Mouse (Mus musculus) ovary, postnatal 36 days (tissue): ENCODE measurements at regions not wholly inside any gene's neighbourhood (a gene's known extent, or its start where the extent isn't known, plus 50 kb on each side); places are given as distances from the start of the nearest gene placed in this dataset.

Source experiments
- DNase-seq: peaks from one replicate; pipeline ENCODE4 v3.0.0; 2022; ENCODE audit warnings: low spot score, mixed read lengths

GRCm38 (mm10) chr15:6934564-6934980, 59.8 kb upstream of the Osmr start:
- no peak for DNase-seq

- no peak for DNase-seq
Measured at GRCm38 (mm10) chr15:6941491-6941890, 66.7 kb upstream of the Osmr start.

DNA sequence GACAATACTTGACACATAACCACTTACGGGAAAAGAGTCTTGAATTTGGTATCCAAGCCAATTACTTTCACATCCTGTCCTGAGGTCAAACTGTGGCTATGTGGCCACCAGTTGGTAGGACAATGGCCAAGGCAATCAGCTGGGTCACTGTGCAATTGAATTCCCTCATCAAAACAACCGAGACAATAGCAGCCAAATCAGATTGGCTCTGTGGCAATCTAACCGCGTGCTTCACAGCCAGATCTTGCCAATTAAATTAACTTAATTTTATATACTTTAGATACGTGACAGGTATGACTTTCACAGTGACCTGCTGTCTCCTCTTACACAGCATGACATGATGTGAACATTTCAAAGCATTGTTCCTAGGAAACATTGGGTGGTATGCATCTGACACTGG, 74.5 kb upstream of the Osmr start:
- no peak for DNase-seq

DNA sequence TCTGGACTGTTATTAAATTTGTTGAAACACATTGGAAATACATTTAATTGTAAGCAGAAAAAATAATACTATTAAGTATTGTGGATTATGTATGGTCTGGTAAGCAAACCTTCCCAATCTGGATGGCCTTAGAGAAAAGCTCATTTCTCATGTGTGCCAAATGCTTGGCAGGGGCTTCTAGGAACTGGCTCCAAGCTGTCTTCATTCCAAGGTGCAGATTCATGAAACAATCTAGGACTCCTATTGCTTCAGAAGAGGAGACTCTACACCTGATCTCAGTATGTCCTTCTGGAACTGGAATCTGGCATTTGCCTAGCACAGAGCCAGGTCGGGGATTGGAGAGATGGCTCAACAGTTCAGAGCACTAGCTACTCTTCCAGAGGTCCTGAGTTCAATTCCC, 74.9 kb upstream of the Osmr start:
- no peak for DNase-seq

GRCm38 (mm10) chr15:6950503-6950902, 75.7 kb upstream of the Osmr start:
- no peak for DNase-seq

DNA sequence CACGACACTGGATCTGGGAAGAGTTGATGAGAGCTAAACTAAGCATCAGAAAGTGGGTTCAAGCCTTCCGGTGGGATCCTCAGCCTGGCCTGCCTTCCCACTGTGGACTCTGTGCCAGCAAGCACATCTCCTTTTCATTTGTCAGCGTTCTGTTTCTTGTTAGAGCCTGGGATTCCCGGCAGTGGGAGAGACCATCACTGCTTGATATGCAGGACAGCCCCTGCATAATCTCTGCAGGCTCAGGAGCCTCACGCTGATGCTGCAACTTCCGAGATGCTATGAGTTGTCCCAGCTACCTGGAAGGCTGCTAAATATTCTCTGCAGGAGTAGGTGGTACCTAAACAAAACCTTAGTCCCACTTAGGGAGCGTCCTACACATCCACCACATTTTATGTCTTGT, 78.8 kb upstream of the Osmr start:
- no peak for DNase-seq

DNA sequence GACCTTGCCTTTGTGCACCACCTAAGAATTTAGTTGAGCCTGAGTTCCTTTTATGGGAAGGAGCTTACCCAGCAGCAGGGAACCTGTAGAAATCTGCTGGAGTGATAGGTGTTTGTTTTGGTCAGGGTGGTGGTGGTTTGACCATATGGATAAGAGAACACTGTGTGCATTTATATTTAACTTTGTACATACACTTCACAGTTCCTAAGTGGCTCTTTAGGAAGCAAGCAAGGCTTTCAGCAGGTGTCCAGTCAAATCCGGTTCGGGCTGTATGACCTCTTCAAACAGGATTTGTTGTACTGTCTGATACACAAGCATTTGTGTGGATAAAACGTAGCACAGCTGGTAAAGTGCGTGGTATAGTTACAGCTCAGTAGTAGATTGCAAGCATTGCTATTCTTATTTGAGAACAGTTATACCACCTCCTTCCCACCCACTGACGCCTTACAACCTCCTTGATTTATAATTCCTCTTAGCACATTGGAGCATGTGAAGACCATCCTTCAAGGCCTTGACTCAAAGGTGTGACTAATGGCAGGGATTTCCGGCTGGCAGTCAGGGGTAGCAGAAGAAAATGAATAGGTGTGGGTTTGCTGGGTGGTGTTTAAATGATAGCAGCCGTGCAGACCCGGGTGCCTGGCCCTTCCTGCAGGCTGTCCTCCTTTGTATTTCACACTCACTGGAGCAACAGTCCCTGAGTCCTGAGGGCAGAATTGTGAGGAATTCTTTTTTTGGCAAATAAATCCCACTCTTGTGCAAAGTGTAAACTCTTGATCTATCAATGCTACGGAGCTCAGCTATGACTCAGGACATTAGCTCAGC, 79.4 kb upstream of the Osmr start:
- no peak for DNase-seq

DNA sequence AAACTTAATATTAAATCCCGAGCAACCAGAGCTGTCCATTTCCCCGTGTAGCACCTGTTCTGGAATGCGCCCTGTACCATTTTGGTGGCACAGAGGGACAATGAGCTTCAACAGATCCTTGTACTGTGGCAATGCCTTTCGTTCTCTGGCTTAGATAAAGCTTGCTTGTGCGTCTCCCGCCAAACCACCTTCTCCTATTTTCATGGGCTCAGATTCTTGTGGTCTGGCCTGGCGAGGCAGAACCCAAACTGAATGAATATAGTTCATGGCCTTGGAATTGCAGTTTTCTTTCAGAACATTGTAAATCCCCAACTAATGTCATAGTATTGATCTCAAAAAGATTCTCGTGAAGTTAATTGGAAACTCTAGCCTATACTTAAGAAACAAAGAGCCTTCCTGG, 85.1 kb upstream of the Osmr start:
- DNase-seq: no peak

- DNase-seq: peak; percentile 26
Measured at GRCm38 (mm10) chr15:6960753-6961746, 86.3 kb upstream of the Osmr start.

DNA sequence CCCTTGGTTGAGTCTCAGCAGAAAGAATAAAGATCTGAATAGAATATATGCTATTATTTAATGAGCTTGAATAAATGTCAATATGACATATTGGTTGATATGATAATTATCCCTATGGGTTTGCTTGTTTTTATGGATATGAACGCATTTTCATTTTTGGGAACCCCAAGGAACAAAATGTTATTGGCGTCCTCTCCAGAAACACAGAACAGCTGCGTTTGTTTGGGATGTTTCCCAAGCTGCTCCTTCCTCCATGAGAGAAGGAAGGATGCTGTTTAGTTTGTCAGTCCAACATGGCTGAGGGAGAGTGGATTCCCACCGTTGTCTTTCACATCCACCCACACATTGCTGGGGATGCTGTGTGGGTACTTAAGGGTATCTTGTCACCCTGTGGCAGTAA, 89.9 kb upstream of the Osmr start:
- DNase-seq: no peak

DNA sequence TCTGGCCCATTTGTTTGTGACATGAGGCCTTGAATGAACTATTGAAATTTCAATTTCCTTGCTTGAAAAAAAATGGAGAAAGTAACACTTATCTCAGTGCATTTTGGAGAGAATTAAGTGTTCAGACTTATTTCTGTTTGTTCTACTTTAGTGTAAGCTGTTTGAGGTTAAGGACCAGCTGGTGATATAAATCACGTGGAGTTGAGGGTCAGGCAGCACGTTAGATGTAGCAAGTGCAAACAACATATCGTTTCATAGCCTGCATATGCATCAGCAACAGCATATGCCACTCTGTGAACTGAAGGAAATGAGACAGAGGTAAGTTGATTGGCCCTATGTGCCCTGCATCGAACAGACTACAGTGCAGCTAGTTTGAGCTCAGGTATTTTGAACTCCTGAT, 90.7 kb upstream of the Osmr start:
- DNase-seq: no peak

DNA sequence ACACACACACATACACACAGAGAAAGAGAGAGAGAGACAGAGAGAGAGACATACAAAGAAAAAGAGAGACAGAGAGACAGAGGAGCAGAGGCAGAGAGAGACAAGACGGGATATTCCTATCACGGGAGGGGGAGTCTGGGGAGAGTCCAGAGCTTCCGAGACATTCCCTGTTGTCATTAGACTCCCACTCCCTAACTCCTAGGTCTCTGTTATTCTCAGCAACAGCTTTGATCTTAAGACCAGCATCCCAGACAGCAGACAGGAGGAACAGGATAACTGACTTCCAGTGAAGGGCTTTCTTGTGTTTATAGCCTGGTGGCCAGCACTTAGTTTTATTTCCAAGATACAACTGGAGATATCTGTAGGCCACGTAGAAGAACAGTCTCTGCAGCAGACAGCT, 99.6 kb upstream of the Osmr start:
- DNase-seq: no peak

DNA sequence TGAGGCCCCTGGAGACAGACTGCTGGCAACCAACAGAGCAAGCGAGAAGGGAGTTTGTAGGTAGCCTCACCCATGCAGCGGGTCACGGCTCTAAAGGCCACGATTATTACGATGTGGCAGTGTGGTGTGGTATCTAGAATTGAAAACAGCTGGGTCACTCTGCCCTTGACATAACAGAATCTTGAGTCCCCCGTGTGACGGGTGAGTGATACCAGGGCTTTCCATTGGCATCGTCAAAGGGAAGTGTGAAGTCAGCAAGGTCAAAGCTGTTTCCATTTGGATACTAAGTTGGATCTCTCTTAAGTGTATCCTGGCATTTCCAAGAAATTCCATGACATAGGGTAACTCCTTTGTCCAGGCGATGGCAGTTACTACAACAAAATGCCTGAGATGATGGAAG, 106.7 kb upstream of the Osmr start:
- peak; percentile 9 for DNase-seq

- no peak for DNase-seq
Measured at GRCm38 (mm10) chr15:6983320-6983719, 107.1 kb upstream of the Lifr start.

DNA sequence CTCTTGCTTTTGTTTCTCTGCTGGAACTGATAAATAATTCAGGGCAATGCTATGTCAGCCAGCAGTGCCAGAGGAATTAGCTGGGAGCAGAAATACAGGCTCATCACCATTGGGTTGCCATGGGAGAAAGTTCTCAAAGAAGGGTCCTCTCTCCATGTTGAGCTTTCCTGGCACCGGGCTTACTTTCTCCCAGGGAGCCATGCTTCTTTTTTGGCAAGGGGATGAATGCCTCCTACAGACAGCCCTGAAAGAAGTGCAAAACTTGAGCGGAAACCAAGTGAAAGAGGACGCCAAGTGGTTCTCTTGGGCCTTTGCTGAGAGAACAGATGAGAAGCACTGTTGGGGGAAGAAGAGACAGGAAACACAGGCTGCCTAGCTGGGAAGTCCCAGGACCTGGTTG, 102.2 kb upstream of the Lifr start:
- DNase-seq: peak; percentile 14

- DNase-seq: no peak
Measured at GRCm38 (mm10) chr15:6989094-6989493, 101.3 kb upstream of the Lifr start.

- DNase-seq: no peak
Measured at GRCm38 (mm10) chr15:6993226-6993625, 97.2 kb upstream of the Lifr start.

DNA sequence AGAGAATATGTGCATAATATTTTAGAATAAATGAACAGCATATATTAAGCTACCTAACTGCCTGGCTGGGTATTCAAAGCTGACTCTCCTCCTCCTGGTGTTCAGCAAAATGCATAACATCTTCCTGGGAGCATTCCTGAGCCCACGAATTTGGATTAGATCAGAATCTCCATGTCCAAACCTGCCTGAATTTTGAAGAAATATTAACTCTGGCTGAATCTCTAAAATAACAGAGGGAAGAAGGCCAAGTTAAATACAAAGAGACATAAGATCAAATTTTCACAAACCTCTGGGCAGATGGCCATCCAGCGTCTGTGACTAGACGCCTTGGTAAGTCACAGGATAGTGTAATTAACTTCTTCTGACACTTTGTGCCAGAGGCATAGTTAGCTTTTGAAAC, 95.2 kb upstream of the Lifr start:
- no peak for DNase-seq

DNA sequence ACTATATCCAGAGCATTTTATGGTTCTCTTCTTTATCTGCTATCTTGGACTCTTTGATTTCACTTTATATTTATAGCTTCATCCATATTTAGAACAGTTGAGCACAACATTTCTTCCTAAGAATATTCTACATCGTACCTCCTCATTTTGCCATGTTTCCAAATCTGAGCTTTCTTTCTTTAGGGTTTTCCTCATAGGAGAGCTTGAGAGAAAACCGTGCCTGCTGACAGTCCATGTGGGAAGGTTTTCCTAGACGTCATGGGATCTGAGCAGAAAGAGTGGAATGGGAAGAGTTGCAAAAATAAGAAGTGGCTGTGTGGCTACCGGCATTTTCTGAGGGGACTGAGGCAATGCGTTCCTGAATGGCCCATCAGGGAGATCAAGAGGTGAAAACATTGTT, 92.5 kb upstream of the Lifr start:
- DNase-seq: no peak

DNA sequence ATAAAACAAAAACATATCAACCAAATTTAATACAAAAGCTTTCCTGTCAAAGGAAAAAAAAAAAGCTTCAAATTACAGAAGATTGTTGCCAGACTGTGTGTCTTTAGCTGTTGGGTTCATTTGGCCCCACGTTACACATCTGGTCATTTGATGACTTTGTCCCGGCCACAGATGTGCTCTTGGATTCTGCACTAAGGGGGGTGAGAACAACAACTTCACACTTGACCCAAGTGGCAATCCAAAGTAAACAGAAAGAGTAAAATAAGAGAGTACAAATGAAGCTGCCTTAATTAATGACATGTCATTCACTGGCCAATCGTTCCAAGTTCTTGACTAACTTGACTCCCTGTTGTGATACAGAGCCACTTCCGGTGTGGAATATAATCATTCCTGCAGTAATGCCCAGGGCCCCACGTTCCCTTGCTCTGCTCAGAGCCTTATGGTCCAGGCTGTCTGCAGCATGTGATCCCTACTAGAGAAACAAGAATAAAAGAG, 91.8 kb upstream of the Lifr start:
- DNase-seq: no peak

GRCm38 (mm10) chr15:6999667-7000066, 90.7 kb upstream of the Lifr start:
- no peak for DNase-seq

GRCm38 (mm10) chr15:7002226-7002625, 88.2 kb upstream of the Lifr start:
- DNase-seq: no peak

DNA sequence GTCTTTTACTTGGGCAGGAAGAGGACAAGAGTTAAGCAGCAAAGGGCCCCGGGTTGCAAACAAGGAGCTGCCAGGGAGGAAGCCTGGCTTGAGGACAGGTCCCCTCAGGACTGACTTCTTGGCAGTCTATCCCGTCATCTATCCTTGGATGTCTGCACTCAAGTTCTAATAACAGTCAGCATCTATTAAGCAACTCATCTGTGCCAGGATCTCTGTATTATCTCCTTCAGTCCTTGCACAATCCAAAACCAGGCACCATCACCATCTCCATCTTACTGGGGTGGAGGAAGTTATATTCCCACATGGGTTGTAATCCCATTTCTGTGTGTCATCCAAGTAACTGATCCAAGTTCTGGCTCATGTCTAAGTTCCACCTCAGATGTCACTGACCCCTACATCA, 87.1 kb upstream of the Lifr start:
- DNase-seq: no peak
